Mouse (Mus musculus) lung, postnatal 4 days (tissue): Measurements from ENCODE around the gene Mei4.

Source experiments
- DNase-seq, 2 experiments: peaks; one replicate each; pipeline ENCODE4 v3.0.0; 2021

Mei4 gene

DNA sequence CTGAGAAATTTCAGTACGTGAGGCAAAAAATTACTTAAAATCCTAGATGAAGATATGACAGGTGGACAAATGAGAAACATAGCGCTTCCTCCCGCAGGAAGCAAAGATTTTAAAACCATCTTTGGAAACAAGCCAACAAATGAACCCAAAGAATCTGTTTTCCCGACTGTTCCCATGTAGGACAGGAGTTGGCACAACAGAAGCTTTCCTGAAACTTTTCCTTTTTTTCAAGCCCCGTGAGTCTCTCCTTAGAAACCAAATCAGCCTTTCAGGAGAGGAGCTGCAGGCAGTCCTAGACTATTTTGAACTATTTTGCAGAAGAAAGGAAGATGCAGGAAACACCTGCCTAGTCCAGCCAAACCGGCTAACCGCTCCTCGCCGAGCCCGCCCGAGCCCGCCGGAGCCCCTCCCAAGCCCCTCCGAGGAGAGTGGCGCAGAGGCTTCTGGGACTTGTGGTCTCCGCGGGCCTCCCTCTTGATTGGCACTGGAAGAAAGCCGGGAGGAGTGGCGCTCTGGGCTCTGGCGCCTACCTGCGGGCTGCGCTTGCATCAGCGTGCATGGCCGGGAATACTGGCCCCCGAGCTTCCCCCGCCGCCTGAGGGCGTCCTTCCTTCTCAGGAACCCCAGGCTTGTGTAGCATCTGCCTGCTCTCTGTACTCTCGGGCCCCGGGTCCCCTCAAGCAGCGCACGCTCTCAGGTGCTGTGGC lies at the start of gene Mei4:
Gene Mei4 (plus strand): TSS at position 490 of the 707 bp plus-strand sequence.
- peak; percentile 57 to 71 for DNase-seq

DNA sequence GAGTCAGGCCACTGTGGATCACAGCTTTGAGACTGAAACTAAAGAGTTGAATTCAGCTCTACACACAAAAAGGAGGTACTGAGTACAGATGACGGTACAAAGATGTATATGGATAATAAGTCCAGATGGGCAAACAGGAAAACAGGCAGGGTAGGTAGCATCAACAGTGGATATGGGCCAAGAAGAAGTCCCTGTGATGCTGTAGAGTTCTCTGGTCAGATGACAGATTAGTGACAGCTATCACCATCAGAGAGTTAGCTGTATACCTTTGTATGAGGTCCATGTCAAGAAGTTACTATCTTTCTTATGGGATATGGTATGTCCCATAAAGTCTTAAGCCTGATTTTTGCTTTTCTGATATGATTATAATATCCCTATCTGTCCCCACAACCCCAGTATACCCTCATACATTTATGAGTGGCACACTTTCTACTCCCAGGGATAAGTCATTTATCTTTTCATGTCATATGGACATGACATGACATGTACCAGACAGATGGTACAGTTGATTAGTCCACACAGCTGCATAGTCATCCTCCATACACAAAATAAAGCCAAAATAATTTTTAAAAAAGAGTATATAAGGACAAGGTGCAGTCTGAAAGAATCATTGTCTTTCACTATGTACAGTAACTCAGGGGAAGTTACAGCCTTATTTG lies 43.6 kb upstream of the Mei4 start:
- DNase-seq = no peak

DNA sequence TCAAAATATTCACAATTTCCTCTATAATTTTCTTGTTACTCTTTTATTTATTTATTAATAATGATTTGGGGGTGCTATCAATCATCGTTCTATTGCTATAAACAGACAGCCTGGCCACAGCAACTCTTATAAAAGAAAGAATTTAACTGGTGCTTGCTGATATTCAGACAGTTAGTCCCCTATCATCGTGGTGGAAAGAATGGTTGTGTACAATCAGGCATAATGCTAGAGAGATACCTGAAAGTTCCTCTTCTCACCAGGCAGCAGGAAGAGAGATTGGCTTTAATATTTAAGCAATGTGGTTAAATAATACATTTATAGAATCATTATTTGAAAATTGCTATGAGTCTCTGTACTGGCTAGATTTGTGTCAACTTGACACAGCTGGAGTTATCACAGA lies 35.9 kb upstream of the Mei4 start:
- no peak for DNase-seq

DNA sequence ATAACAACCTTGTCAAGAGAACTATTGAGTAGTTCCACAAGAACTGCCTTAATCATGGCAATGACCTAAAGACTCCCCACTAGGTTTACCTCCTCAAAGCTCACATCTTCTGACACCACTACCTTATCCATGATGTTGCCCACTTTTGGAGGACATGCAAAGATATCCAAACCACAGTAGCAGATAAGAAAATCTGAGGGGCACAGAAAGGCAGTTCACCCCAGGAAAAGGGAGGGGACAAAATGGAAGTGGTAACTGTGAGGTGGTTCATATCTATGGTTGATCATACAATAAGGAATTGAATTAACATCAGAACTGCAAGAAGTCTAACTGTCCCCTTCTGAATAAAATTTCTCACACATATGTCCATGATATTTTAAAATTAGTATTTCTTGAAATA lies 29.4 kb upstream of the Mei4 start:
- DNase-seq = no peak

DNA sequence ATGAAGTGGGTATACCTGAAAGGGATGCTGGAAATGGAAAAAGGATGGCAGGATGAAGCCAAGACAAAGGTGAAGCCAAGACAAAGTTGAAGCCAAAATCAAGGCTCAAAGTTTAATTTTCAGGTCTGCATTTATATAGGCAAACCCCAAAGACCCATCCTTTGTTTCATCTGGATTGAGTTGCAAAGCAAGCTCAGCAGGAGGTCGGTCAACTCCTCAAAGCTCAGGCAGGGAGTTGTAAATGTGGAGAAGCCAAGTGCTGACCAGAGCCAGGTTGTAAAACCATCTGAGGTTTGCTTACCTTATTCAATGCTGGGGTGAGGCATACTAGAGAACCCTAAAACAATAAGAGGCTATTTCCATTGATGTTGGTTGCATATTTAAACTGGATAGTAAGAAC lies 4.6 kb upstream of the Mei4 start:
- no peak for DNase-seq

DNA sequence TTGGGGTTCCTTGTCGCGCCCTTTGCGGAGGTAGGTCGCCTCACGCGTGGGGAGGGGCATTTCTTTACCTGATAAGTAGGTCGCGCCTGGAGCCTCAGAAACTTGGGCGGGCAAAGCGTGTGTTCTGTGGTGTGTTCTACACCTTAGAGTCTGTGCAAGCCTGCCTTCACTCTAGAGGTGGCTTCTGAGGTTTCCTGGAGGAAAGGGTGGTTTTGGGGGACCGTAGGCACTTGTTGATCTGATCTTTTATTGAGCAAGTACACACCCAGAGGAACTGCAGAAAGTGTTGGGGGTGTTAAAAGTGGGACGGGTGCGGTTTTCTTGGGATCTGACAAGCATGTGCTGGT lies 391 bp downstream of the Mei4 start:
- DNase-seq = no peak

DNA sequence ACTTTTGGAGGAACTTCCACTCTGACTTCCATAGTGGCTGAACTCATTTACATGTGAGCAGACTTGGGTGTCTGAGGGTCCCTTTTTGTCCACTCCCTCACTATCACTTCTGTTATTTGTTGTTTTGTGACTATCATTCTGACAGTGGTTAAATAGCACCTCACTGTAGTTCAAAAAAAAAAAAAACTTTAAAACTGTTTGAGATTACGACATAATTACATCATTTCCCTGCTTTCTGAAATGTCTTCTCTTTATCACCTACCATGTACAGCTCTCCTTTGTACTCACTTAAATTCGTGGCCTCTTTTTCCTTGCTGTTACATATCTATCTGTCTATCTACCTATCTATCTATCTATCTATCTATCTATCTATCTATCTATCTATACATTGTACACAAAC lies 2.6 kb downstream of the Mei4 start:
- no peak for DNase-seq

DNA sequence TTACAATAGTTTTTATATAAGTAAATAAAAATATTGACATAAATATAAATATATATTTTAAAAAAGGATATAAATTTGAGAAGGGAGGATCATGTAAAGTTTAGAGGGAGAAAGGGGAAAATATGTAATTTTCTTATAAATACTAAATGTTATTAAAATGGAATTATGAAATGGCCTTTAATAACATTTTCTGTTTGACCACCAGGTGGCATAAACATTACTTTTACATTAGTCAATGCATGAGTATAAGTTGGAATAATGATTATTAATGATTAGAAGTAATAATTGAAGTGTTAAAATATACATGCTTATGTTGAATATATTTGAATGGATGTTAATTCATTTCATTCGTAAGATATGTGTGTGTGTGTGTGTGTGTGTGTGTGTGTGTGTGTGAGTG lies 58.0 kb downstream of the Mei4 start:
- no peak for DNase-seq

DNA sequence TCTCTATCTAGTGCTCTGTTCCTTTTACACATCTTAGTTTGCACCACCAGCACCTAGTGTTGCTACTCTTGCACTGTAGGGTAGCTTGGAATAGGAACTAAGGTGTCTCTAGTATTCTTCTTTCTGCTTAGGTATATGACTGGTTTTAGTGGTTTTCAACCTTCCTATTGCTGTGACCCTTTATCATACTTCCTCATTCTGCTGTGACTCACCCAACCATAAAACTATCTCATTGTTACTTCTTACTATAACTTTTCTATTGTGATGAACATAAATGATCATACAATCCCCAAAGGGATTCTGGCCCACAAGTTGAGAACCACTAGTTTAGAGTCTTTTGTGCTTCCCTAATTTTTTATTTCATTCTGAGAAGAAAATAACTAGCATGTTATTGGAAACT lies 61.3 kb downstream of the Mei4 start:
- DNase-seq = no peak

DNA sequence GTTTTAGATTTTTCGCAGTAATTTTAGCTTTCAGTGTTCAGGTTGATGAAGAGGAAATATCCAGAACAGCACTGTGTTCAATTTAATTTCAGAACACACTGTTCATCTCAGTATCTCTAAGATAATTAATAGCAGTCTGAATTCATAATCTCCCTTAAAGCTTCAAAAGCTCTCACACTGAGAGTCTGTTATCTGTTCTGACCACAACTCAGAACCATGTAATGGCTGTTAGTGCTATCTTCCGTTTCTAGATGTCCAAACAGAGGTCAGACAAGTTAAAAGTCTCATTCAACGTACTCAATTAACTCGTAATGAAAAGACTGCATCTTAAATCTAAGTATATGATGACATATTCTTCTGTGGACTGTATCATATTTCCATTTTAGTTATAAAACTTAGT lies 77.1 kb downstream of the Mei4 start:
- DNase-seq = no peak

DNA sequence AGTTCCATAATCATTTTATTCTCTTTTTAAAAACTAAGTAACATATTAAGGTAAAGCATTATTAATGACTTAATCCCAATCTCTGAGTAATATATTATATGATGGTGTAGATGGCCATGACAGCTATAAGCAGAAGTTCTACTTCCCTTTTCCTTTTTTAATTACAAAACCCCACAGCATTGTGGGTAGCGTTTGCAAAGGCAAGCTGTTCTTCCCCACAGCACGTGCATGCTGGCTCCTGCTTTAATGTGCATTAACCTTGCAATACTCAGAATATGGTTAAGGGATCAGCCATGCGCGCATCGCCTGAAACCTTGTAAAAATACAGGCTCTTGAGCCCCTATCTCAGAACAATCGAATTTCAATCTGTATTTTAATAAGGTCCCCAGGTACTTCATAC lies 82.2 kb downstream of the Mei4 start:
- no peak for DNase-seq

DNA sequence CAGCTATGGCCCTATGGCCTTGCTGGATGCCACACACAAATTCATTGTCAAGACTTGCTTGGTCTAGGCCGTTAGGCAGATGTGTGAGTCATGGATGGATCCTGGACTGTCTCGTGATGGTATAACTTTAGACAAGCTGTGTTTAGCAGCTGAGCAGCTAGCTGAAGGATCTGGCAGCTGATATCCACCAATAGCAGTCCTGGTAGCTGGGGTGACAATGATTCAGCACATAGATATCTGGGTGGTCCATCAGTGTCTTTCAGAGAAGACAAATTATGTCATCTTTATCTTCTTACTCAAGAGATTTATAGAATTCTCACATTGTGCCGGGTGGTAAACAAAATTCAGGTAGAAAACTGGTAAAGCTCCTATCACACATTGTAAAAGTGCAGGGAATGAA lies 93.4 kb downstream of the Mei4 start:
- DNase-seq = no peak

DNA sequence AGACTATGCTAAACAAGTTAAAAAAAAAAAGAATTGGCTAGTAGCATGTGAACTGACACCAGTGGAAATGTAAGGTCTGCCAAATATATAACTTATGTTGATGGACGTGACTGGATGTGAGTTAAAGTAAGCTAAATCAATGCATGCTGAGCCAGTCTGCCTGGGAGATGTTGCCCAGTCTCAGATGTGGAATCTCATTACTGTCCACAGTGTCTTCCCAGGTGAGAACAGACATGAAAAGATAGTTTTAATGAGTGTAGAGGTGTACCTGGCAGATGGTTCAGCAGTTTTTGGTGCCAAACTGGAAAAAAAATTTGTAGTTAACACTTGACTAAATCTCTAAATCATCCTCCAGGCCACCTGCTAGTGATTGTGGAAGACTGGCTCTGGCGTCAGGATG lies 94.4 kb downstream of the Mei4 start:
- no peak for DNase-seq

DNA sequence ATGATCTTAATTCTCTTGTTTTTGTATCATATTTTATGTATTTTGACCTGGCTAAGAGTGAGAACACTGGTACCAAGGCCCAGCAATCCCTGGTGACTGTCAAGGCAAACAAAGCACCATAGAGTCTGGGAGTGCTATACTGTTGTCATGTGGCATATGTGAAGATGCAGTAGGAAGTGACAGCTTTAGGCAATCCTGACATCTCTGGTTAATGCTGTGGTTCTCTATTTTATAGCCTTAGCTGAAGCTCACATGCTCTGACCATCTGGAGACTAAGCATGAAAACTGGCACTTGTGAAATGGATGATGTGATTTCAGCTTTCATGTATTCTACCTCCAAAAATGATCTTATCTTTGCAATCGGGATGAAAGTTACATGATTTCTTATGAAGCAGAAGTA lies 103.3 kb downstream of the Mei4 start:
- no peak for DNase-seq

DNA sequence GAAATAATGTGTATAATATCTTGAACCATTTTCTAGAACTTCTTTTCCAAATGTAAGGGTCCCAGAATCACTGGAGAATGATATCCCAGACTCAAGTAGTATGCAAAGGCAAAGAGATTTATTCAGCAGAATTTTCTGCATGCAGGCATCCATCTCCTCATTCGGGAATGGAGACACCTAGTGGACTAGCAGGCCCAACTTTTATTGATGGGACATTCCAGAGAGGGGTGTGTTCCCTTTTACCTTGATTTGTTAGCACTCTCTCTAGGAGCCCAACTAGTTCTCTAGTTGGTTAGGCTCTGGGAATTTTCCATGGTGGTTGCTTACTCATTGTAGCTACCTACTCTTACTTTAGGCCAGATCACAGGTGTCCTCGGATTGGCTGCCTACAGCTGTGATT lies 105.5 kb downstream of the Mei4 start:
- no peak for DNase-seq

DNA sequence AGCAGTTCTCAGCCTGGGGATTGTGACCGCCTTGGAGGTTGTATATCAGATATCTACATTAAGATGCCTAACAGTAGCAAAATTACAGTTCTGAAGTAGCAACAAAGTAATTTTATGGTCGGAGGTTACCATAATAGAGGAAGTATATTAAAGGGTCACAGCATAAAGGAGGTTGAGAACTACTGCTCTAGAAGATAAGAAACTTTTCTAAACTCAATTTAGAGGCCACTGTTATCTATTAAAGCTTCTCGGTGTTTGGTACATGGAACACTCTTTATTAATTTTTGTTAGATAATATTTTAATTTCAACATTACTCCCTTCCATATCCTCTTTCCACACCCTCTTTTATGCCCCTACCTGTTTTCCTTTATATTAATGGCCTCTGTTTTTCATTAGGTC lies 119.0 kb downstream of the Mei4 start:
- no peak for DNase-seq

DNA sequence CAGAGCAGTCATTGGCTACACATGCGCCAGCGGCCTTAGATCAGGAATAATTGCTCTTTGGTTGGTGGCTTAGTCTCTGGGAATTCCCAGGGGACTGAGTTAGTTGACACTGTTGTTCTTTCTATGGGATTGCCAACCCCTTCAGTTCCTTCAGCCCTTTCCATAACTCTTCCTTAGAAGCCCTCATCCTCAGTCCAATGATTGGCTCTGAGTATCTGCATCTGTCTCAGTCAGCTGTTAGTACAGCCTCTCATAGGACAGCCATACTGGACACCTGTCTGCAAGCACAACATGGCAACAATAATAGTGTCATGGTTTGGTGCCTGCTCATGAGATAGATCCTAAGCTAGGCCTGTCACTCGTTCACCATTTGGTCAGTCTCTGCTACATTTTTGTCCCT lies 149.5 kb downstream of the Mei4 start:
- no peak for DNase-seq

DNA sequence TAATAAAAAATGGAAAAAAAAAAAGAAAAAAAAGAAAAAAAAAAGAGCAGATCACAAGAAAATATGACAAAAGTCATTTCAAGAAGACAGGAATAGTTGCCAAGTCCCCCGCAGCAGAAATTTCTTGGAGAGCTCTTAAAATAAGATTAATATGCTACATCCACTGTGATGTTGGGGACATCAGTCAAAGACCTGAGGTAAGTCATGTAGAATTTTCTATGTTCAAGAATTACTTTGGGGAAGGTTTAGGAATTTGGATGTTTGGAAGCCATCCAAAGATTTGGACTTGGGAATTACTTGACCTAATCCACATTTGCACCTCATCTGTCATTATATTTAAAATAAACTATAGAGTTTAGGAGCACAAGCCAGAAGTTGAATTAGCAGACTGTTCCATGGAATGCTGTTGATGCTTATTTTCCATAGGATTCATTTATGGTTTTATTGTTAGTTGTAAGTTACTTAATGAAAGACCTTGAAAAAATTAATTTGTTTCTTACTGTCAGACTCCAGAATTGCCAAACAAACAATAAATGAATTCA lies 179.1 kb downstream of the Mei4 start:
- DNase-seq = no peak

DNA sequence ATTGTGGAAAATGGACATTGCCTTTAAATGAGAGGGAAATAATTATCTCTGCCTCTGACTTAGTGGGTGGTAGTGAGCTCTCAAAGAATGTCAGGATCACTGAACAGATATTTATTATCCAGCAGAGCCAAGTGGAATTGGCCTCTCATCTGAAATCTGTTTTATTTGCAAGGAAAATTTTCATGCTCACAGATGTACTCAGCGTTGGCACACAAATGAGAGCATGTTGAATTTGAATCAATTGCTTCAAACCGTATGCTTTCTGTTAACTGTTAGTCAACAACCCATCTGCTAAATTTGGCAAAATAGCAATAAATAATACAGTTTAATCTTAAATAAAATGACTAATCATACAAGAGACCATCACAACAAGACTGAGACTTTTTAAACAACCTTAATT lies 181.0 kb downstream of the Mei4 start:
- DNase-seq = no peak

DNA sequence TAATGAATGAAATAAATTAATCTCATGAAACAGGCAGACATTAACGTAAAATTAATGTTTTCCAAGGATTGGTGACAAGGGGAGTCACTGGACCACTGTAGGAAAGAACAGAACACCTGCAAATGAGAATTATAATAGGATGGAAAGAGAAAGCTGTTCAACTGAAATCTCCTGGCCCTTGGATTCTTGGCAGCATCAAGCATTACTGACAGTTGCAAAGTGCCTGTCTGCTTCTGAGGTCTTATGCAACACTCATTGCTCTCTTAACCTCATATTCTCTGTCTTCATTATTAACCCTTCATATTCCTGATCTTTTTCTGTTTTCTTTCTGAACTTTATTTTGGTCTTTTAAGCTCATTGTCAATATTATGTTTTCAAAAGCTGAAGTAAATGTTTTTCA lies 210.4 kb downstream of the Mei4 start:
- DNase-seq = no peak

DNA sequence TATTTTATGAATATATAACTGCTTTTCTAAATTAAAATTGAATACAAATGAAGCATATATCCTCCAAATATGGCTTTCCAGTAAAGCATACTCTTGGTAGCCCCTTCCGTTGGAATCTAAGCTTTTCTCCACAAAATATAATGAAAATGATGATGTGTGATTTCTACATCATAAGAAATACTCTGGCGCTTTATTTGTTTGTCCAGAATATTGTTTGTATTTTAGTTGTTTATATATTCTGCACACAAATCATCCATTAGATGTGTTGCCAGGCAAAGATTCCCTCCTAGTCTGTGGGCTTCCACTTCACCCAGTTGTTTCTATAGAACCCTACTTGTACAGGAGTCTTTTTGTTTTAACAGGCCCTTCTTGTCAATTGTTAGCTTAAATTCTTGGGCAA lies 211.8 kb downstream of the Mei4 start:
- no peak for DNase-seq

DNA sequence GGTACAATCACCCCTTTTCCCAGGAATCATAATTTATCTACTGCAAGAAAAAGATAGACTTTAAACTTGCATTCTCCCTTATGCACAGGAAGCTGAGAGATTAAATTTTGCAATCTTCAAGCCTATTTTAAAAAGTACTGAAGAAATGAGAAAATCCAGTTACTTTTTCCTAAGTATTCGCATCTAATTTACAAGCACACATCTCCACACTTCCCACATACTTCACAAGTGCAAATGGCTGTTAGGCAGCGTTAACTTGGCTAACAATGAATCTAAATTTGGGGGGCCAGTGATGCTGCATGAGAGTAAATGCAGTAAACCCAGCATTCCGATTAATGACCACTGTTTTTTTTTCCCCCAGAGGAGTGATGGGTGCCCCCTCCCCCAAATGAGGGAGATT lies 232.9 kb downstream of the Mei4 start:
- DNase-seq = no peak

DNA sequence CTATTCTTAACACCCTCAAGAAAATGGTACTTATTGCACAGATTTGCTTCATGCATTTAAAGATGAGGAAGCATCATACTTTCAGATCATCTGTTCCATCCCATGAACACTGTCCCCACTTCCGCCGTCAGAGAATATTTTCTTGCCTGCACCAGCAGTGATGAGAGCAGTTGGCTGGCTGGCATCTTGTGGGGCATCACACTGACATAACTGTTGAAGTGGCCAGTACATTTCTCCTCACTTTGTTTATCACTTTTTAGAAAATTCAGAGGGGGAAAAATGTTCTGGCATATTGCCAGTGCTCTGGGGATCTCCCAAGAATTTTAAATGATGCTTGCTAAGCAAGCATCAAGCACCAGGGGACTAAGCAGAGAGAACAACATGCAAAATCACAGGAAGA lies 251.4 kb downstream of the Mei4 start:
- DNase-seq = no peak

DNA sequence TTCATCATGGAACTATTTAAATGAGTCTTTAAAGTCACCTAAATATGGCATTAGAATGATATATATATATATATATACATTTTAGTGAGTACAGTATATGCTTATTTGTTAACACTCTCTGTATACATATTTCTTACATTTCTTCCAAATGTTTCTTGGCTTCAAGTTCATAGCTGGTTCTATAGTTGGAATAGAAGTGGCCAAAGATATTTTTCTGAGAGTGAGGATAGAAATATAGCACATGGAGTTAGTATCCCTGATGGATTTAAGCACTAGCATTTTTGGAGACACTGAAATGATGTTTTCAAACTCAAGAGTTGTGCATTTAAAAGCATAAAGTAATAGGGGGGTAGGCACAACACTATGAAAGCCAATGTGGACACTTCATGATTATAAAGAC lies 272.6 kb downstream of the Mei4 start:
- no peak for DNase-seq

DNA sequence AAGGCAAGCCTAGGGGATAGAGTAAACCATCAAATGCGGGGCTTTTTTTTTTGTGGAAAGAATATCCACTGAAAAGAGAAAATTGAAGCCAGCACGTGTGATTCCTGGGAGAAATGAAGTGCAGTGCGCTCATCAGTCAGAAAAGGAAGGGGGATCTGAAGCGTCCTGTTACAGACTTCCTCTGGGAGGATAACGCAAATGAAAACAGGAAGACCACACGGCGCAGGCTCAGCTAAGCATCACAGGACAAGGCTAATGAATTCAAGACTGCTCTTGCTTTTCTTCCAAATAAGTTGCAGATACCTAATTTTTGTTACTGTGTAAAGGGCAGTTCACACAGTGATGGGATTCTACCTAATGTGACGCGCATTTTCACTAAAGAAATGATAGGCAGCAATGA lies 296.7 kb downstream of the Mei4 start:
- DNase-seq = no peak
